ENCODE assay signal across 8 mouse cellular contexts in the genomic region with DNA sequence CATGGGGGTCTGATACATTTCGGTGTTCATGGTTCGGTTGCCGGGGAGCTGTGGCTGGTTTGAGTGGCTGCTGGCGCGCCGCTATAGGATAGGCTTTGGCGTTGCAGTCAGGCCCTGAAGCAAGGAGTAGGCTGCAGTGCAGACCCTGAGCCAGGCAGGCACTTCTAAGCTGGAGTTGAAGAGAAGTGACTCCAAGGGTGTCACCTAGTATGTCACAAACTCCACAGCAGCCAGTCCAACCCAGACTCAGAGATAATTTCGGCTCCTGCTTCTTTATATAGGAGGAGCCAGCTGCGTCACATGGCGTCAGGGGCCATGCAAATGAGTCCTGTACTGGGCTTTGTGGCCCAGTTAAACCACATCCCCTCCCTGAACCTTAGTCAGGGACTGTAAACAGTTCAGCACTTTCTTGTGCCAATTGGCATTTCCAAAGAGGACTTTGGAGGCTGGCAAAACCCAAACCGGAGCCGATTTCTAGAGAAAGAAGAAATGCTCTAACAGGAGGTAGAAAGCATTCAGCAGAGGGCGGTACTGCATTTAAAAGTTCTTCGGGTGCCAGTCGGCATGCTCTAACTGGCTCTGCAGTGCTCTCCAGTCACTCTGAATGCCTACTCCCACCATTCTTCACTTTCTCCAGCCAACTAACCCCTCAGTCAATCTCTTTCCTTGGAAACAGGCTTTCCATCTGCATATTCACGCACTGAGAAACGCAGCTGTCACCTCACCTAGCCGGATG. TPM values are rescaled to one million over a fixed set of nuclear protein-coding genes. Genes with fewer than 3 reads are reported as not detected.
A peak's percentile ranks its signal among the peaks of the same experiment; 100 is the strongest.
DNase-seq lines count a peak whose midpoint lies in the region; ATAC-seq lines count a peak whose summit lies in the region.

No protein-coding gene starts in this region.

- peaks cover 58% of the 10 kb centered on the region for H3K27me3 ChIP-seq in hindbrain, embryonic 12.5 days

- peak overlapping the region; percentile 66 for H3K9ac ChIP-seq in hindbrain, embryonic 12.5 days

- peak overlapping the region; percentile 86 for H3K27ac ChIP-seq in hindbrain, embryonic 12.5 days

- H3K4me3 ChIP-seq in hindbrain, embryonic 12.5 days: peak overlapping the region; percentile 46

- peak; percentile 79 for DNase-seq in NIH3T3 (ENCODE audit: low read depth)
- DNase-seq in cerebellum, postnatal 10 days: peak; percentile 58 to 61
- peak; percentile 49 to 63 for DNase-seq in frontal cortex, postnatal 10 days (ENCODE audit: low spot score in 2 of 2)
- DNase-seq in layer of hippocampus, postnatal 25 days (ENCODE audit: extremely low spot score in 1 of 2, low spot score in 1 of 2): peak; percentile 35 to 63
- DNase-seq in lung, postnatal 14 days: peak; percentile 90
- DNase-seq in retina, embryonic 14.5 days (ENCODE audit: low spot score): peak; percentile 72
- DNase-seq in thymus, postnatal 36 days: peak; percentile 81 to 86

- H3K36me3 ChIP-seq in hindbrain, embryonic 12.5 days: no peaks in the 10 kb centered on the region

- no peaks in the 10 kb centered on the region for H3K9me3 ChIP-seq in hindbrain, embryonic 12.5 days (replicated peaks)

- ATAC-seq in hindbrain, embryonic 12.5 days (ENCODE audit: low FRiP score): peak; percentile 81

- 27% methylated on average over 18 of the region's 18 CpGs for WGBS in hindbrain, embryonic 12.5 days

- H3K4me1 ChIP-seq in hindbrain, embryonic 12.5 days: peaks cover 6% of the 10 kb centered on the region; the same call in 1 of the 2 replicates

- peak overlapping the region; percentile 59 for H3K4me2 ChIP-seq in hindbrain, embryonic 12.5 days (replicated peaks)

RNA-seq across cellular contexts. Expression of a gene that starts 57.4 kb away (rescaled TPM):
- 119 and 126 TPM in 2 replicates for polyA plus RNA-seq in hindbrain, embryonic 12.5 days (2016; fragmentation: Nextera tagmentation; extraction: Ambion mirVana)
- 100 to 1,000 TPM in 1 of 2 experiments, 10 to 100 TPM in 1; 63.2 to 137 TPM for total RNA-seq in layer of hippocampus, postnatal 25 days (2021)

Comparison
In these comparisons a context has a peak if more than half of its experiments do, and no peak if none do; other contexts are left out.
1. Peak in every context shown above with its lines: DNase-seq, ATAC-seq, H3K4me3 ChIP-seq and H3K27ac ChIP-seq.